24 mouse cellular contexts compared by ENCODE assay signal in genomic region chr4:141787462-141787861, GRCm38 (mm10). TPM values are rescaled to one million over a fixed set of nuclear protein-coding genes. Genes with fewer than 3 reads are reported as not detected.
A peak's percentile ranks its signal among the peaks of the same experiment; 100 is the strongest.
DNase-seq lines count a peak whose midpoint lies in the region; ATAC-seq lines count a peak whose summit lies in the region.
"Had no signal": no experiment of that assay in that cellular context is flagged by ENCODE, and none has a peak within 500 bp of the region (broad histone marks: within the 10 kb centered on the region; RNA-seq: fewer than 3 reads in every experiment).

No protein-coding gene starts in this region.

- no peak overlapping the region for H3K4me3 ChIP-seq in forebrain, embryonic 13.5 days
- H3K4me3 ChIP-seq in forebrain, embryonic 14.5 days (ENCODE audit: low read depth, low read length): no peak overlapping the region
- no peak overlapping the region for H3K4me3 ChIP-seq in neural tube, embryonic 15.5 days (replicated peaks)
- H3K4me3 ChIP-seq: heart, adult 2 months; heart, embryonic 15.5 days; left cerebral cortex, adult 2 months; liver, embryonic 12.5 days; midbrain, embryonic 13.5 days; neural tube, embryonic 13.5 days had no signal

- ATAC-seq in forebrain, embryonic 13.5 days: no peak
- ATAC-seq in forebrain, embryonic 14.5 days: no peak
- no peak for ATAC-seq in neural tube, embryonic 15.5 days (ENCODE audit: low FRiP score)
- ATAC-seq in megakaryocyte progenitor cell, adult 5-6 weeks (replicated peaks; ENCODE audit: poor library complexity): no peak
- ATAC-seq: hindbrain, embryonic 16.5 days; intestine, postnatal 0 days; liver, embryonic 12.5 days; midbrain, embryonic 13.5 days had no signal

- peak overlapping the region; percentile 37; the same call in 1 of the 2 replicates for H3K9ac ChIP-seq in forebrain, embryonic 13.5 days
- H3K9ac ChIP-seq in forebrain, embryonic 14.5 days (ENCODE audit: low read length): no peak overlapping the region
- H3K9ac ChIP-seq in neural tube, embryonic 15.5 days (replicated peaks): no peak overlapping the region
- H3K9ac ChIP-seq: heart, embryonic 15.5 days; liver, embryonic 12.5 days; midbrain, embryonic 13.5 days; neural tube, embryonic 13.5 days had no signal

- WGBS in forebrain, embryonic 13.5 days: 93% methylated on average over 7 of the region's 7 CpGs
- WGBS in forebrain, embryonic 14.5 days: 95% methylated on average over 7 of the region's 7 CpGs
- 86% methylated on average over 7 of the region's 7 CpGs for WGBS in neural tube, embryonic 15.5 days

- no peaks in the 10 kb centered on the region for H3K27me3 ChIP-seq in forebrain, embryonic 13.5 days
- no peaks in the 10 kb centered on the region for H3K27me3 ChIP-seq in forebrain, embryonic 14.5 days (replicated peaks; ENCODE audit: control insufficient read depth, insufficient read depth, low read length)
- no peaks in the 10 kb centered on the region for H3K27me3 ChIP-seq in neural tube, embryonic 15.5 days (replicated peaks)
- H3K27me3 ChIP-seq: heart, embryonic 15.5 days; liver, embryonic 12.5 days; midbrain, embryonic 13.5 days; neural tube, embryonic 13.5 days had no signal

- H3K9me3 ChIP-seq in forebrain, embryonic 13.5 days (replicated peaks): no peaks in the 10 kb centered on the region
- no peaks in the 10 kb centered on the region for H3K9me3 ChIP-seq in forebrain, embryonic 14.5 days (replicated peaks; ENCODE audit: control insufficient read depth, low read length)
- H3K9me3 ChIP-seq in neural tube, embryonic 15.5 days (replicated peaks): no peaks in the 10 kb centered on the region
- H3K9me3 ChIP-seq: heart, embryonic 15.5 days; liver, embryonic 12.5 days; midbrain, embryonic 13.5 days; neural tube, embryonic 13.5 days had no signal

- peaks cover 48% of the 10 kb centered on the region for H3K36me3 ChIP-seq in forebrain, embryonic 13.5 days (ENCODE audit: poor library complexity, severe bottlenecking)
- peaks cover 45% of the 10 kb centered on the region for H3K36me3 ChIP-seq in forebrain, embryonic 14.5 days (ENCODE audit: control insufficient read depth, insufficient read depth, low read length)
- H3K36me3 ChIP-seq in neural tube, embryonic 15.5 days: peaks cover 34% of the 10 kb centered on the region

- intact Hi-C loops in heart, postnatal 14 days (cut with DNase I): loop anchor here (10.0 kb wide), 1 partner anchor 173 kb away; the partner anchor contains the start of gene Tmem82

- H3K4me2 ChIP-seq in forebrain, embryonic 13.5 days: no peak overlapping the region
- H3K4me2 ChIP-seq in forebrain, embryonic 14.5 days (ENCODE audit: low read length): no peak overlapping the region
- H3K4me2 ChIP-seq in neural tube, embryonic 15.5 days: no peak overlapping the region
- H3K4me2 ChIP-seq: heart, embryonic 15.5 days; liver, embryonic 12.5 days; midbrain, embryonic 13.5 days; neural tube, embryonic 13.5 days had no signal

- peaks cover 9% of the 10 kb centered on the region for H3K4me1 ChIP-seq in forebrain, embryonic 13.5 days
- peaks cover 5% of the 10 kb centered on the region for H3K4me1 ChIP-seq in forebrain, embryonic 14.5 days (ENCODE audit: control insufficient read depth, insufficient read depth, low read length)
- peaks cover 18% of the 10 kb centered on the region for H3K4me1 ChIP-seq in neural tube, embryonic 15.5 days

- no peak for DNase-seq in forebrain, embryonic 14.5 days (ENCODE audit: low spot score)
- no peak for DNase-seq in neural tube, embryonic 10.5 days (ENCODE audit: extremely low spot score, low spot score)
- DNase-seq in lung, postnatal 10 days: peak; percentile 36
- DNase-seq in heart, postnatal 14 days: no peak
- DNase-seq: cerebellum, adult 8-10 months; gastrocnemius, postnatal 14 days; heart, adult 2 months; layer of hippocampus, adult 9-11 months; left cerebral cortex, postnatal 4 days; spleen, adult 18-20 months; thymus, postnatal 36 days had no signal

- no peak overlapping the region for H3K27ac ChIP-seq in forebrain, embryonic 13.5 days
- H3K27ac ChIP-seq in forebrain, embryonic 14.5 days (ENCODE audit: low read depth, low read length): no peak overlapping the region
- H3K27ac ChIP-seq in neural tube, embryonic 15.5 days (replicated peaks): 0 out of 2 replicates have a peak overlapping the region, but pooled peaks have one; percentile 23
- H3K27ac ChIP-seq: heart, adult 2 months; heart, embryonic 15.5 days; left cerebral cortex, adult 2 months; liver, embryonic 12.5 days; midbrain, embryonic 13.5 days; neural tube, embryonic 13.5 days had no signal

RNA-seq across cellular contexts. Expression of gene Dnajc16, which starts 3.3 kb away (rescaled TPM):
- 4.6 and 4.7 TPM in 2 replicates for polyA plus RNA-seq in forebrain, embryonic 13.5 days (2015; fragmentation: Nextera tagmentation; extraction: Ambion mirVana)
- 3.6 and 4.6 TPM in 2 replicates for polyA plus RNA-seq in forebrain, embryonic 14.5 days (2014; fragmentation: Nextera tagmentation; extraction: Ambion mirVana)
- polyA plus RNA-seq in neural tube, embryonic 15.5 days (2015; fragmentation: Nextera tagmentation; extraction: Ambion mirVana): 6.2 TPM in 2 replicates
- 4.8 and 6.5 TPM in 2 replicates for total RNA-seq in megakaryocyte progenitor cell, adult 5-6 weeks (2015)
- total RNA-seq in megakaryocyte progenitor cell, adult 5-6 weeks (2017): 5.9 and 6.4 TPM in 2 replicates
- total RNA-seq in heart, postnatal 14 days (2021): 10 to 100 TPM; 18.4 to 18.5 TPM

RNA-seq across cellular contexts. Expression of gene Casp9, which starts 6.0 kb away (rescaled TPM):
- 14.7 and 15.6 TPM in 2 replicates for polyA plus RNA-seq in forebrain, embryonic 13.5 days (2015; fragmentation: Nextera tagmentation; extraction: Ambion mirVana)
- polyA plus RNA-seq in forebrain, embryonic 14.5 days (2014; fragmentation: Nextera tagmentation; extraction: Ambion mirVana): 8.3 and 10.2 TPM in 2 replicates
- polyA plus RNA-seq in neural tube, embryonic 15.5 days (2015; fragmentation: Nextera tagmentation; extraction: Ambion mirVana): 19.2 and 20.1 TPM in 2 replicates
- total RNA-seq in megakaryocyte progenitor cell, adult 5-6 weeks (2015): 5.8 and 6.4 TPM in 2 replicates
- 8.1 and 9.3 TPM in 2 replicates for total RNA-seq in megakaryocyte progenitor cell, adult 5-6 weeks (2017)
- total RNA-seq in heart, postnatal 14 days (2021): 1 to 10 TPM; 7.7 to 9.5 TPM

RNA-seq across cellular contexts. Expression of gene Cela2a, which starts 38.5 kb away (rescaled TPM):
- polyA plus RNA-seq in forebrain, embryonic 13.5 days (2015; fragmentation: Nextera tagmentation; extraction: Ambion mirVana): 0.15 TPM in 1 of 2 replicates, not detected in the other
- polyA plus RNA-seq in forebrain, embryonic 14.5 days (2014; fragmentation: Nextera tagmentation; extraction: Ambion mirVana): not detected in 2 replicates
- polyA plus RNA-seq in neural tube, embryonic 15.5 days (2015; fragmentation: Nextera tagmentation; extraction: Ambion mirVana): 1.3 TPM in 1 of 2 replicates, not detected in the other
- total RNA-seq in megakaryocyte progenitor cell, adult 5-6 weeks (2015): not detected in 2 replicates
- not detected in 2 replicates for total RNA-seq in megakaryocyte progenitor cell, adult 5-6 weeks (2017)
- total RNA-seq in heart, postnatal 14 days (2021): not detected
- total RNA-seq: common myeloid progenitor, adult 5-6 weeks; gastrocnemius, postnatal 14 days; heart, adult 2 months; hematopoietic stem cell, adult 5-6 weeks; left cerebral cortex, adult 2 months; left cerebral cortex, postnatal 4 days had no signal
- polyA plus RNA-seq: embryonic facial prominence, embryonic 11.5 days; hindbrain, embryonic 16.5 days; liver, embryonic 12.5 days; midbrain, embryonic 13.5 days; neural tube, embryonic 13.5 days had no signal

RNA-seq across cellular contexts. Expression of gene Agmat, which starts 41.0 kb away (rescaled TPM):
- polyA plus RNA-seq in forebrain, embryonic 13.5 days (2015; fragmentation: Nextera tagmentation; extraction: Ambion mirVana): not detected in 2 replicates
- polyA plus RNA-seq in forebrain, embryonic 14.5 days (2014; fragmentation: Nextera tagmentation; extraction: Ambion mirVana): not detected in 2 replicates
- 0.72 TPM in 1 of 2 replicates, not detected in the other for polyA plus RNA-seq in neural tube, embryonic 15.5 days (2015; fragmentation: Nextera tagmentation; extraction: Ambion mirVana)
- not detected in 2 replicates for total RNA-seq in megakaryocyte progenitor cell, adult 5-6 weeks (2015)
- total RNA-seq in megakaryocyte progenitor cell, adult 5-6 weeks (2017): not detected in 2 replicates
- under 1 TPM; 0.72 to 0.98 TPM for total RNA-seq in heart, postnatal 14 days (2021)
- total RNA-seq: common myeloid progenitor, adult 5-6 weeks; hematopoietic stem cell, adult 5-6 weeks; left cerebral cortex, postnatal 4 days had no signal
- polyA plus RNA-seq: embryonic facial prominence, embryonic 11.5 days; midbrain, embryonic 13.5 days; neural tube, embryonic 13.5 days had no signal

RNA-seq across cellular contexts. Expression of gene Ctrc, which starts 58.7 kb away (rescaled TPM):
- not detected in 2 replicates for polyA plus RNA-seq in forebrain, embryonic 13.5 days (2015; fragmentation: Nextera tagmentation; extraction: Ambion mirVana)
- polyA plus RNA-seq in forebrain, embryonic 14.5 days (2014; fragmentation: Nextera tagmentation; extraction: Ambion mirVana): not detected in 2 replicates
- not detected in 2 replicates for polyA plus RNA-seq in neural tube, embryonic 15.5 days (2015; fragmentation: Nextera tagmentation; extraction: Ambion mirVana)
- not detected in 2 replicates for total RNA-seq in megakaryocyte progenitor cell, adult 5-6 weeks (2015)
- not detected in 2 replicates for total RNA-seq in megakaryocyte progenitor cell, adult 5-6 weeks (2017)
- not detected for total RNA-seq in heart, postnatal 14 days (2021)
- total RNA-seq: common myeloid progenitor, adult 5-6 weeks; gastrocnemius, postnatal 14 days; heart, adult 2 months; hematopoietic stem cell, adult 5-6 weeks; left cerebral cortex, adult 2 months; left cerebral cortex, postnatal 4 days had no signal
- polyA plus RNA-seq: embryonic facial prominence, embryonic 11.5 days; heart, adult 2 months; heart, embryonic 15.5 days; hindbrain, embryonic 16.5 days; intestine, postnatal 0 days; liver, embryonic 12.5 days; midbrain, embryonic 13.5 days; neural tube, embryonic 13.5 days had no signal
